Mouse (Mus musculus): ENCODE results near the gene Plekha5. TPM values are rescaled to one million over a fixed set of nuclear protein-coding genes. Genes with fewer than 3 reads are reported as not detected.
"Not testable (repeated sequence)": the region's sequence is repeated elsewhere in the genome, so short reads cannot be mapped to it uniquely, and the experiment has no call there.

Plekha5 gene
- total RNA-seq, 4 experiments from 2014 or later: 6.1 to 9.4 (median 7.0) TPM

GRCm38 (mm10) chr6:140489570-140489969 is 65.7 kb downstream of the Plekha5 start:
- no peak for DNase-seq (ENCODE audit: low spot score in 2 of 2)

- no peak for DNase-seq (ENCODE audit: low spot score in 2 of 2)
Measured at GRCm38 (mm10) chr6:140490220-140490619, 66.4 kb downstream of the Plekha5 start.

DNA sequence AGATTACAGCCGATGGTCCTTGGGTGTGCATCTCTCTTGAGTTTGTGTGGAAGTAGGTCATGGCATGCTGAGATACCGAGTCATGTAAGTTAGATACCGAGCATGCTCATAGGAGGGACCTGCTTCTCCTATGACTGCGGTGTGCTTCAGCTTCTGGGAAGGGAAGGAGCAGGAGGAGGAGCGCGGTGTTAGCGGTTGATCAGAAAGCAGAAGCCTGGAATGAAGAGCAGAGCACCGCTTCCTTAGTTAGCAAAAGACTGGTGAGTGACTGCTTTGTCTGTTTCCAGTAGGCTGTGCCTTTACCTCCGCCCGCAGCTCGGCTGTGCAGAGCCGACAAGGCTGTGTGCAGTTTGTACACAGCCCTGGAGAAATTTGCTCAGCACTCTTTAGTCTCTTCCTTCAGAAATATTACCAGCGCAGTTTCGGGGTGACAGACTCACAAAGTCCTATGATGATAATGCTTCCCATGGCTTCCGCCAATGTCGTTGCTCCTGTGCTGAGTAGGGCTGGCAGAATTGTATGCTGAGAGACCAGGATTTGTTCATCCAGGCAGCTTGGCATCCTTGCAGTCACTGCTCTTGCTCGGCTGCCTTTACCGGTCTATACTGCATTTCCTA is 67.2 kb downstream of the Plekha5 start:
- DNase-seq (ENCODE audit: low spot score in 2 of 2): no peak

GRCm38 (mm10) chr6:140492043-140492442 is 68.2 kb downstream of the Plekha5 start:
- no peak for DNase-seq (ENCODE audit: low spot score in 2 of 2)

- no peak for DNase-seq (ENCODE audit: low spot score in 2 of 2)
Measured at GRCm38 (mm10) chr6:140498074-140498473, 74.2 kb downstream of the Plekha5 start.

- DNase-seq (ENCODE audit: low spot score in 2 of 2): no peak
Measured at GRCm38 (mm10) chr6:140498958-140499357, 75.1 kb downstream of the Plekha5 start.

DNA sequence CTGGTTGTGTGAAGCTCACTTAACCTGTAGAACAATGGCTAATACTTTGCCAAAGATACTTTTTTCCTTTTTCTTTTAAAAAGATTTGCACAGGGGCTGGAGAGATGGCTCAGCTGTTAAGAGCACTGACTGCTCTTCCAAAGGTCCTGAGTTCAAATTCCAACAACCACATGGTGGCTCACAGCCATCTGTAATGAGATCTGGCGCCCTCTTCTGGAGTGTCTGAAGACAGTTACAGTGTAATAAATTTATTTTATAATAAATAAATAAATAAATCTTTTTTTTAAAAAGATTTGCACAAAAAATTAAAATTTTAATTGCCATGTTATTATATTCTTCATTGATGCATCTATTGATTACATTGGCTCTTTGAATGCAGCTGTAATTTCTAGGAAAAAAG is 77.0 kb downstream of the Plekha5 start:
- DNase-seq (ENCODE audit: low spot score in 2 of 2): not testable (repeated sequence)

DNA sequence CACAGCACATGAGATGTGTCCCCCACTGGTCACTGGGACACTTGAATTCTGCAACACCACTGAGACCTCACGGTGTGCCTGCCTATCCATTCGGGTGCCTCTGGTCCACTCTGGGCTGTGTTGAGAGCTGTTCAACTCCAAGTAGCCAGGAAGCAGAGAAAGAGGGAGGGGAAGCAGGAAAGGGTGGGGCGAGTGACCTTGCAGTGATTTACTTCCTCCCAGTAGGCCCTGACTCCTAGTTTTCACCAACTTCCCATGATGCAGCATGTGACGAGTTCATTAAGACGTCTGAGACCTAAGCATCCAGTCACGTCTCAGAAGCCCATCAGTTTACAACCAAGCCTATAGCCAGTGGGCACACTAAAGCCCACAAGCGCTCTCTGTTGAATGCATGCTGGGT is 78.0 kb downstream of the Plekha5 start:
- DNase-seq (ENCODE audit: low spot score in 2 of 2): no peak

GRCm38 (mm10) chr6:140504796-140505195 is 80.9 kb downstream of the Plekha5 start:
- no peak for DNase-seq (ENCODE audit: low spot score in 2 of 2)

- DNase-seq (ENCODE audit: low spot score in 2 of 2): no peak
Measured at GRCm38 (mm10) chr6:140507605-140508004, 83.8 kb downstream of the Plekha5 start.

GRCm38 (mm10) chr6:140508475-140509150 is 84.8 kb downstream of the Plekha5 start:
- no peak for DNase-seq (ENCODE audit: low spot score in 2 of 2)

DNA sequence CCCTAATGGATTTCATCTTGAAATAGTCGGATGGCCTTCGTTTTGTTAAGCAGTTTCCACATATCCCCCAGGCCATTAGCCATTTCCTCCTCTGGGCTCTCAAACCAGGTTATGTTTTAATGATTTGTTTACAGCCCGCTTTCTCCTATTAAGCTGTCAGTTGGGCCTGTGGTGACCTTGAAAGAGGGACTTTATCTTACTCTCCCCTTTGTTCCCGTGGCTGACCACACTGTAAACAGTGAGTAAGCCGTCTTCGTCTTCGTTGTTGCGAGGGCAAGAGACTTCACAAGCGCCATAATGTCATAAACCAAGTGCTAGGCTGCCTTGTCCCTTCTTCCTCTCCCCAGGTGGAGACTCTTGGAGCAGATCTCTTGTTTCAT is 85.3 kb downstream of the Plekha5 start:
- no peak for DNase-seq (ENCODE audit: low spot score in 2 of 2)

- DNase-seq (ENCODE audit: low spot score in 2 of 2): no peak
Measured at GRCm38 (mm10) chr6:140512016-140512415, 88.2 kb downstream of the Plekha5 start.

DNA sequence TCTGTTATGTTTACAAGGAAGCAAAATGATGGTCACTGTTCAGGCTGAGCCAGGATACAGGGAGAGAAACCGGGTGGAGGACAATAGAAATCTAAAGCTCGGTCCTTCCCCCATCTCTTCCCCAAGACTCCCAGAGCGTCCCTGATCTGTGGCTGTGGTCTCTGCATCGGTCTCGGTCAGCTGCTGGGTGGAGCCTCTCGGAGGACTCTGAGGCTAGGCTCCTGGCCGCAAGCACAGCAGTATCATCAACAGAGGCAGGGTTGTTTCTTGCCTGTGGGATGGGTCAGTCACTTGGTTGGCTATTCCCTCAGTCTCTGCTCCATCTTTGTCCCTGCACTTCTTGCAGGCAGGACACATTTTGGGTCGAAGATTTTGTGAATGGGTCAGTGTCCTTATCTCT is 88.6 kb downstream of the Plekha5 start:
- no peak for DNase-seq (ENCODE audit: low spot score in 2 of 2)

DNA sequence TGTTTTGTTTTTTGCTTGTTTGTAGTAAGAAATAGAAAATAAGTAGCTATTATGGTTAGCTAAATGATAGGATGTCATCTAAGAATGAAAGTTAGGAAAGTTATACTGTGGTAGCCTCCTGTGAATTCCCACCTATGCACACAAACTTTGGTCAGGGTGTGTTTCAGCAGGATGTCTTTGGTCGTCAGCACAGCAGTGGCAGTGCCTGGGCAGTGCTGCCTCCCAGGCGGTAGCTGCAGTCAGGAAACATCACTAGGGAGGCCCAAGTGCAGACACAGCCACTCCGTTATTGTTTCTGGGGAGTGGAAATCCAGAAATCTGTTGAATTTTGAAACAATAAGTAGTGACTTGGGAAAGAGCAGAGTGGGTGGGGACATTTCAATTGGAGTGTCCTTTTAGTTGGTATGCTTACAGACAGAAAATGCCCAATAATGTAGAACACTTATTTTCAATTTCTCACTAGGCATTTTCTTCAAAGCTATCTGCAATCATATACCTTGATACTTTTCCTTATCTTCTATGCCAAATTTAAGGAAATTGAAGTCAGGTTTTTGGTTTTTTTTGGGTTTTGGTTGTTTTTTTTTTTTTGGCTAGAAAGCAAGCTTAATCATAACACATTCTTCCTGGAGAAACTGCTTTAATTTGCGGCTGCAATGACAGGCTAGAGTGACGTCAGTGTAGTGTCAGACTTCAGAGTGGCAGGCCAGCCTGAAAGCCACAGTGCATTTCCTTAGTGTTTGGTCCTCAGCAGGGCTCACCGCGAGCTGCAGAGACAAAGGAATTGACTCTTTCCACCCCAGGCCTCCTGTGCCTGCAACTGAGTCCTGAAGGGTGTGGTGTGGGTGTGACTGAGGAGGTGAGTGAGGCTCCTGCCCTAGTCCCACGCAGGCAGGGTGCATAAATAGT is 90.6 kb downstream of the Plekha5 start:
- no peak for DNase-seq (ENCODE audit: low spot score in 2 of 2)

DNA sequence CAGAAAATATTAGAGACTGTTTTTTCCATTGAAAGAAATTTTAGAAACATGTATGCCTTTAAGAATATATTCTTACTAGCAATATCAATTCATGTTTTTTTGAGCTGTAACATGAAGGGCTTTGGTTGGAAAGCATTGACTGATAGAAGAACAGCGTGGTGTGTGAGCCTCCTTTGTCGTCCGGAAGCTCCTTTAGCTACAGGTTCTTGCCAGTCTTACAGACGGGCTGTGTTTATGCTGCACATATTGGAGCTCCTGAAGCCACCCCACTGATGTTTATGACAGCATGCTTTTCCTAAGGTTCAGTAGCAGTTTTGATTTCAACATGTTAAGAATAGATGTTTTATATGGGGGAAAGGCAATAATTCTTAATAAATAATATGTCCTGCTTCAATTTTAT is 91.7 kb downstream of the Plekha5 start:
- DNase-seq (ENCODE audit: low spot score in 2 of 2): no peak

GRCm38 (mm10) chr6:140516202-140516601 is 92.3 kb downstream of the Plekha5 start:
- no peak for DNase-seq (ENCODE audit: low spot score in 2 of 2)

GRCm38 (mm10) chr6:140517188-140517587 is 93.3 kb downstream of the Plekha5 start:
- no peak for DNase-seq (ENCODE audit: low spot score in 2 of 2)

- DNase-seq (ENCODE audit: low spot score in 2 of 2): no peak
Measured at GRCm38 (mm10) chr6:140519019-140519418, 95.2 kb downstream of the Plekha5 start.

DNA sequence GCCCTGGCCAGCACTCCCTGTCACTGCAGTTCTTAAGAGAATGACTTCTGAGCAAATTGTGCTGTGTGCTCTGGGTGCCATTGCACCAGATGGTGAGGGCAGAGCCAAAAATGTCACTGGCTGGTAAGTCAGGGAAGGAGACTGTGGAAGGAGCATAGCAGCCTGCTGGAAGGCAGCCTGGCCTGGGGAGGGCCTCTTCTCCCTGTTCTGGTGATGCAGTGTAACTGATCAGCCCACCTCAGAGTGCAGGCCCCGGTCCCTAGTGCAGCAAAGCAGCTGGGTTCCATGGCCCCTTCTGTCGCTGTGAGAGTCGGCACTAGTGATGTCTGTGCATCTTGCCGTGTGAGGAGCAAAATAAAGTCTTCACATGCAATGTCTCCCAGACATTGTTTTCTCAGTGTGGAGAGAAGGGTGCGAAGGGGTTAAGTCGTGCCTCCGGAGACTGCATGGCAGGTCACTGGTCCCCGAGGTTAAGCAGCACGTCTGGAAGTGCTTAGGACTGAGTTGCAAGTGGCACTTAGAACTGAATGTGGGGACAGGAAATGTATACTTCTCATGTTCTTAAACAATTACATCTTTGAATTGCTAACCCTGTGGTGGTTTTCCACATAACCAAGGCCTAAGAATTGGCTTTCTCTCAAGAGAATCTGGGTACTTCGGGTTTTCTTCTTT is 95.8 kb downstream of the Plekha5 start:
- DNase-seq (ENCODE audit: low spot score in 2 of 2): no peak

DNA sequence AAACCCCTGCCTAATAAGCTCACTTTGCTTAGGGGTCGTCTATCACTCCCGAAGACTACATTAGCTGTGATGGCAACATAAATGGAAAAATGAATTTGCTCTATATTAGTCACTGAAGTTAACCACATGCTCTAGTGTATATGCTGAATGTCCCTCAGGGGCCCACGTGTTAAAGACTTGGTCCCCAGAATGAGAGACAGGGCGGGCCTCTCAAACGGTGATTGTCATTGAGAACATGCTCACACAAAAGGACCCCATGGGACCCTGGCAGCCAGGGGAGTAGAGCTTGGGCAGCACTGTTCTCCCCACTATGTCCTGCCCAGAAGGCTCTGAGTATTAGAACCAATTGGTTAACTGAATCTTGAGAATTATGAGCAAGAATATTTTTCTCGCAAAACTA is 97.1 kb downstream of the Plekha5 start:
- no peak for DNase-seq (ENCODE audit: low spot score in 2 of 2)

DNA sequence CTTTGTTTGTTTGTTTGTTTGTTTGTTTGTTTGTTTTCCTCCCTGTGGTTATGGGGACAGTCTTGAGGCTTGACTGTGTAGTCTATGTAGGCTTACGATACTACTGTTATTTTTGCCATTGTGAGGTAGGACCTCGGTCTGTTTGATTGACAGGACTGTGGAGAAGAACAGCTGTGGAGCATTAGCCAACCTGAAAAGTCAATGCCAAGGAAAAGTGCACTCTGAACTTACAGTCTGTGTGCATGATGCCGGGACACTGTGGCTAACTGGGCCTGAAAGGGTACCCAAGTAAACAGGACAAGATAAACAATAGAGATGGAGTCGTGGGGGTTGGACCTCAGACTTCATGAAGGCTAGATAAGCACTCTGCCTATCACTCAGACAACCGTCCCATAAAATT is 98.0 kb downstream of the Plekha5 start:
- no peak for DNase-seq (ENCODE audit: low spot score in 2 of 2)
